Mouse (Mus musculus): Measurements from ENCODE around the gene Ptprd. TPM values are rescaled to one million over a fixed set of nuclear protein-coding genes. Genes with fewer than 3 reads are reported as not detected.

Ptprd gene
- total RNA-seq, 4 experiments from 2014 or later: 270 to 296 (median 280) TPM

GRCm38 (mm10) chr4:75969961-75970360 is 2241.8 kb downstream of the Ptprd start:
- DNase-seq (ENCODE audit: low spot score in 2 of 2): no peak

GRCm38 (mm10) chr4:75968618-75969017 is 2243.1 kb downstream of the Ptprd start:
- DNase-seq (ENCODE audit: low spot score in 2 of 2): no peak

DNA sequence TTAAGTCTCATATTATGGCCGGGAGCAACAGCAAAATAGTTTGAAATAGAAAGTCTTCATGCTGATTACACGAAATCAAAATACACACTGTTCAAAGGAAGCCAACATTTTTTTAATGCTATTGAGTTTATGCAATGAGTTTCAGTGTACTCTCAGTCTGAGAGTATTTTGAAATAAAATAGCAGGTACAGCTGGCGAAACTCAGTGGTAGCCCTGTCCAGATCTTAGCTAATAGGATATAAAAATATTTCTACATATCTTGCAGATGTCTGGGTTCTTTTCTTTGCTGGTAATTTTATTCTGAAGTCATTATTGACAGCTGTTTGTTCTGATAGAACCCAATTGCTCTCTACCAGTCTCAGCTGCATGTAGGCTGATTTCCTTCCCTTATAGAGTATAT is 2246.0 kb downstream of the Ptprd start:
- no peak for DNase-seq (ENCODE audit: low spot score in 2 of 2)

DNA sequence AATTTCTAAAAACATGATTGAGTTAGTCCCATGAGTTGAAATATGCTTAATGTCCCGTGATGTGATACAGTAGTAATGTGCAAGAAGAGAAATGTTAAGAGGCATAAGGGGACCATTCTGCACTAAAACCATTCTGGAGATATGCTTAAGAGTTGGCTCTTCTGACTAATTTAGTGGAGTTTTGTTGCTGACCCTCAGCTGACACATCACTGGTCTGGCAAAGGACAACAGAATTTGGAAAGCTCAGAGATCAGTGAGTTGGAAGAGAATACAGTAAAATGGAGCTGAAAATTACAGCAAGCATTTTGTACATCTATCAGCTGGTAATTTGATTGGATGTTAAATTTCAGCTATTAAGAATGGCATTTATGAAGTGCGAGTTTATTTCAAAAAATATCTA is 2248.8 kb downstream of the Ptprd start:
- DNase-seq (ENCODE audit: low spot score in 2 of 2): no peak

DNA sequence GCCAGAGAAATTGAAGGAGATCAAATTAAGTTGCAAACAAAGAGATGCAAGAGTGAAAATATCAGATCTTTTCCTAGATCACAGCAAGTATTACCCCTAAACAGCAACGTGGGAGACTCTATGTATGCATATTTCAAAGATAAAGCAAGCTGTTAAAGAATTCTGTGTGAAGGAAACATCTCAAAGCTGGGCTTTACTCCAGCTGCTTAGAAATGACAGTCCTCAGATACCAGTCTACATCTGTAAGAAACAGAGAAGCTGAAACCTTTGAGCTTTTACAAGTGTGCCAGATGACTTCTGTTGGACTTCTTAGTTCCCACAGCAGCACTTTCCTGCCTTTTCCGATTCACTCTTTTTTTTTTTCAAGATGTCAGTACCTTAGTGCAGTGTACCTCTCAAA is 2249.9 kb downstream of the Ptprd start:
- DNase-seq (ENCODE audit: low spot score in 2 of 2): no peak

- DNase-seq (ENCODE audit: low spot score in 2 of 2): no peak
These were observed 2258.3 kb downstream of the Ptprd start for GRCm38 (mm10) chr4:75953349-75954060.

- no peak for DNase-seq (ENCODE audit: low spot score in 2 of 2)
These were observed 2261.2 kb downstream of the Ptprd start for GRCm38 (mm10) chr4:75950582-75950981.

- no peak for DNase-seq (ENCODE audit: low spot score in 2 of 2)
These were observed 2316.9 kb downstream of the Ptprd start for GRCm38 (mm10) chr4:75894871-75895270.

Small RNA genes lying within 50 kb of the gene (microRNA-seq; reads per million reads assigned to microRNA genes)
- gene Gm23159: 0 reads per million in 2 experiments

Measured in left cerebral cortex, adult 8-10 months (tissue).